Mouse (Mus musculus) adipocyte (in vitro differentiated cells): ENCODE results near the gene Nf1.

Source experiments
- DNase-seq: peaks from one replicate; pipeline ENCODE4 v3.0.0-alpha.2; 2016; ENCODE audit warnings: low spot score

The Nf1 gene

GRCm38 (mm10) chr11:79527739-79528384, 188.4 kb downstream of the Nf1 start:
- no peak for DNase-seq

GRCm38 (mm10) chr11:79528601-79529000, 189.1 kb downstream of the Nf1 start:
- no peak for DNase-seq

GRCm38 (mm10) chr11:79529226-79529625, 189.7 kb downstream of the Nf1 start:
- DNase-seq = no peak

- DNase-seq = peak; percentile 54
These were observed 190.2 kb downstream of the Nf1 start for GRCm38 (mm10) chr11:79529736-79530135.

- no peak for DNase-seq
These were observed 190.9 kb downstream of the Nf1 start, which contains the start of the genes Evi2 and Evi2a for GRCm38 (mm10) chr11:79530333-79530761. TSS of gene Evi2 (minus strand) at chr11:79530589. TSS of gene Evi2a (minus strand) at chr11:79530609.

- no peak for DNase-seq
These were observed 191.3 kb downstream of the Nf1 start for GRCm38 (mm10) chr11:79530774-79531173.

- DNase-seq = no peak
These were observed 192.0 kb downstream of the Nf1 start for GRCm38 (mm10) chr11:79531485-79531884.

- DNase-seq = no peak
These were observed 193.8 kb downstream of the Nf1 start for GRCm38 (mm10) chr11:79533311-79533710.

- peak; percentile 87 for DNase-seq
These were observed 194.6 kb downstream of the Nf1 start for GRCm38 (mm10) chr11:79533950-79534690.

GRCm38 (mm10) chr11:79535554-79535953, 196.1 kb downstream of the Nf1 start:
- no peak for DNase-seq

GRCm38 (mm10) chr11:79536293-79536692, 196.8 kb downstream of the Nf1 start:
- DNase-seq = no peak

- no peak for DNase-seq
These were observed 213.1 kb downstream of the Nf1 start for GRCm38 (mm10) chr11:79552622-79553021.

- no peak for DNase-seq
These were observed 221.0 kb downstream of the Nf1 start for GRCm38 (mm10) chr11:79560536-79560935.

GRCm38 (mm10) chr11:79563493-79563892, 224.0 kb downstream of the Nf1 start:
- DNase-seq = no peak

- DNase-seq = no peak
These were observed 227.5 kb downstream of the Nf1 start for GRCm38 (mm10) chr11:79566947-79567346.

GRCm38 (mm10) chr11:79568197-79568911, 228.9 kb downstream of the Nf1 start:
- DNase-seq = no peak

GRCm38 (mm10) chr11:79570319-79570718, 230.8 kb downstream of the Nf1 start:
- DNase-seq = no peak

- DNase-seq = no peak
These were observed 234.3 kb downstream of the Nf1 start for GRCm38 (mm10) chr11:79573836-79574235.

- no peak for DNase-seq
These were observed 236.0 kb downstream of the Nf1 start for GRCm38 (mm10) chr11:79575383-79576073.

GRCm38 (mm10) chr11:79577741-79578140, 238.2 kb downstream of the Nf1 start:
- peak; percentile 78 for DNase-seq

GRCm38 (mm10) chr11:79580660-79581059, 241.2 kb downstream of the Nf1 start:
- DNase-seq = no peak

GRCm38 (mm10) chr11:79581257-79581656, 241.8 kb downstream of the Nf1 start:
- no peak for DNase-seq
